Mouse (Mus musculus) midbrain, embryonic 16.5 days (tissue): ENCODE measurements at regions not wholly inside any gene's neighbourhood (a gene's known extent, or its start where the extent isn't known, plus 50 kb on each side); places are given as distances from the start of the nearest gene placed in this dataset.

Source experiments
- ATAC-seq: fragments of 200-750 bp; cut with Nextera tagmentation; 2 replicates; pipeline ENCODE4 v1.8.0; 2017; ENCODE audit warnings: moderate TSS enrichment
- H3K27ac ChIP-seq: fragments of 300-500 bp; sonication (generic); 2 replicates; pipeline ENCODE4 v1.5.1; 2014; ENCODE audit warnings: mild to moderate bottlenecking, low read length, mixed read lengths
- H3K27me3 ChIP-seq: fragments of 300-500 bp; sonication (generic); 2 replicates; pipeline ENCODE4 v1.6.1; 2014; ENCODE audit warnings: low read depth, low read length, mixed read lengths; ENCODE audit not compliant: control insufficient read depth, insufficient read depth
- H3K36me3 ChIP-seq: fragments of 300-500 bp; sonication (generic); 2 replicates; pipeline ENCODE4 v1.6.1; 2014; ENCODE audit warnings: mild to moderate bottlenecking, low read length, moderate library complexity, mixed read lengths; ENCODE audit not compliant: control insufficient read depth, insufficient read depth
- H3K4me1 ChIP-seq: fragments of 300-500 bp; sonication (generic); 2 replicates; pipeline ENCODE4 v1.6.1; 2014; ENCODE audit warnings: mild to moderate bottlenecking, low read length, mixed read lengths; ENCODE audit not compliant: control insufficient read depth, insufficient read depth
- H3K4me2 ChIP-seq: fragments of 300-500 bp; sonication (generic); 2 replicates; pipeline ENCODE4 v1.6.1; 2014; ENCODE audit warnings: mild to moderate bottlenecking, low read length, mixed read lengths
- H3K4me3 ChIP-seq: fragments of 300-500 bp; sonication (generic); 2 replicates; pipeline ENCODE4 v1.5.1; 2014; ENCODE audit warnings: low read depth, mild to moderate bottlenecking, low read length, moderate library complexity, mixed read lengths
- H3K9ac ChIP-seq: fragments of 300-500 bp; sonication (generic); 2 replicates; pipeline ENCODE4 v1.6.1; 2014; ENCODE audit warnings: low read depth, low read length, mixed read lengths
- H3K9me3 ChIP-seq: fragments of 300-500 bp; sonication (generic); replicated peaks from 2 replicates; pipeline ENCODE4 v1.6.1; 2014; ENCODE audit warnings: mild to moderate bottlenecking, low read length, mixed read lengths; ENCODE audit not compliant: control insufficient read depth, poor library complexity, severe bottlenecking
- WGBS: fragments of 180-500 bp; shearing (Covaris S2); extraction: QIAGEN DNeasy Blood & Tissue Kit; methylation state at CpG from one replicate; pipeline ENCODE4 v1.1.7; 2014; 5-methylcytosine and 5-hydroxymethylcytosine counted together

- Histone ChIP-seq H3K4me3 (no peak overlapping the region), H3K4me1 (no peaks in the 10 kb centered on the region), H3K36me3 (no peaks in the 10 kb centered on the region), H3K27me3 (no peaks in the 10 kb centered on the region), H3K27ac (no peak overlapping the region), H3K4me2 (no peak overlapping the region), H3K9me3 (no peaks in the 10 kb centered on the region), H3K9ac (no peak overlapping the region)
- 89% methylated on average over 1 of the region's 1 CpGs for WGBS
- no peak for ATAC-seq
These were observed 319.0 kb upstream of the Gm5415 start for GRCm38 (mm10) chr1:32866111-32866510.

DNA sequence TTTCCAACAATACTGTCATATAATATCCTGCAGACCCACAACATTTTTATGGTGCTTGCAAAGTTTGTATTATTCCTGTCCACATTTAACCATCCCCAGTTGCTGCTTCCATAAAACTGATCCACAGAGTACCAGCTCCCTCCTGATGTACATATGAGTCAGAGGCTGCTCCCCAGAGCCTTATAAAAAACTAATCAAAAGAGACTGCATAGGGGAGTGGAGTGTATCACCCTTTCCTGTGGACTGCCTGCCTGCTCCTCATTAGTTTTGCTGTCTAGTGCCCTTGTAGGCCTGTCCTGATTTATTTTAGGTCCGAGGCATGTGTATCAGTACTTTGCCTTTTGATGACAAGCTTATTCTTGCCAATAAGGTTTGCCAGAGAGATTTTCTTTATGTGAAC is 310.9 kb upstream of the Gm5415 start:
- Histone ChIP-seq H3K9me3 (no peaks in the 10 kb centered on the region), H3K36me3 (no peaks in the 10 kb centered on the region), H3K4me2 (no peak overlapping the region), H3K4me1 (no peaks in the 10 kb centered on the region), H3K27ac (no peak overlapping the region), H3K9ac (no peak overlapping the region), H3K27me3 (no peaks in the 10 kb centered on the region), H3K4me3 (no peak overlapping the region)
- WGBS, result 53% methylated on average over 1 of the region's 1 CpGs
- ATAC-seq, result no peak
